8 mouse cellular contexts compared by ENCODE assay signal in the genomic region with DNA sequence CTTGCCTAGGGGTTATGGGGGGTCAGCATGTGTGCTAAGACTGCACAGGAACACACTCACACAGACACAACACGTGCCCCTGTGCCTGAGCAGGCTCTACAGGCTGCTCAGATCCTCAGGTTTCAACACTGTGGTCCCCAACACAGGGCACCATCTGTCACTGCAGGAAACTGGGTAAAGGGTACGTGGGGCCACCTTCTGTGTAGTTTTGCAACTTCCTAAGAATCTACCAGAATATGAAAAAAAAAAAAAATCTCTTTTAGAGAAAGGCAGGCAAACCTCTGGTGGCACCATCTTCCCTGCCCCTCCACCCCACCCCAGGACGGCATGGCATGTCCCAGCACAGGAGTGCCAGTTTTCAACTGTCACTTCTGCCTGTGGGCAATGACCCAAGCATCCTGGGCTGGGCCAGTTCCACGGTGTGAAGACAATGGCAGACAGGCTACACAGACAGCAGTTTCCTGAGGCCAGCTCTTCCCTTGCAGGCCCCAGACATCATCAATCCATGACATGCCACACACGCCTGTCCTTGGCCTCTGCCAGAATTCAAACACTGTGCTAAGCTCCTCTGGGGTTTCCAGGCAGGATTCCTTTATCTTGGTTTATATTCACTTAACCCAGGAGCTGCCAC. TPM values are rescaled to one million over a fixed set of nuclear protein-coding genes. Genes with fewer than 3 reads are reported as not detected.
DNase-seq lines count a peak whose midpoint lies in the region; ATAC-seq lines count a peak whose summit lies in the region.

No protein-coding gene starts in this region.

- H3K9me3 ChIP-seq in heart, embryonic 10.5 days: no peaks in the 10 kb centered on the region
- no peaks in the 10 kb centered on the region for H3K9me3 ChIP-seq in intestine, embryonic 16.5 days (ENCODE audit: control insufficient read depth, low read length)

- H3K27me3 ChIP-seq in heart, embryonic 10.5 days (ENCODE audit: insufficient read depth, poor library complexity, severe bottlenecking): no peaks in the 10 kb centered on the region
- no peaks in the 10 kb centered on the region for H3K27me3 ChIP-seq in intestine, embryonic 16.5 days (replicated peaks; ENCODE audit: control insufficient read depth, insufficient read depth, low read length)

- intact Hi-C loops in heart, postnatal 25 days (cut with DNase I): loop anchor here (5.0 kb wide), 2 partner anchors 47 to 87 kb away; no protein-coding TSS in a partner anchor

- no peak for DNase-seq in heart, embryonic 10.5 days (ENCODE audit: low spot score)
- no peak for DNase-seq in heart, postnatal 25 days (ENCODE audit: low spot score)
- DNase-seq in cerebellum, adult 9-11 months: peak; percentile 63
- peak; percentile 72 to 84 for DNase-seq in lung, postnatal 4 days
- peak; percentile 86 for DNase-seq in thymus, postnatal 0 days (ENCODE audit: low spot score)
- no peak for DNase-seq in right cerebral cortex, postnatal 36 days (ENCODE audit: low spot score in 2 of 2)
- no peak for DNase-seq in gastrocnemius, adult 8-10 months (ENCODE audit: low spot score in 2 of 2)

- H3K4me2 ChIP-seq in intestine, embryonic 16.5 days (ENCODE audit: low read depth, low read length): no peak overlapping the region

- H3K4me1 ChIP-seq in heart, embryonic 10.5 days: peaks cover 21% of the 10 kb centered on the region
- H3K4me1 ChIP-seq in intestine, embryonic 16.5 days (ENCODE audit: control insufficient read depth, insufficient read depth, low read length): peaks cover 9% of the 10 kb centered on the region; the same call in 1 of the 2 replicates

- H3K9ac ChIP-seq in intestine, embryonic 16.5 days (ENCODE audit: low read depth, low read length): 0 out of 2 replicates have a peak overlapping the region, but pooled peaks have one; percentile 29

- H3K4me3 ChIP-seq in heart, embryonic 10.5 days: no peak overlapping the region
- no peak overlapping the region for H3K4me3 ChIP-seq in intestine, embryonic 16.5 days (ENCODE audit: low read length)

- H3K36me3 ChIP-seq in heart, embryonic 10.5 days: peaks cover 7% of the 10 kb centered on the region
- no peaks in the 10 kb centered on the region for H3K36me3 ChIP-seq in intestine, embryonic 16.5 days (ENCODE audit: control insufficient read depth, insufficient read depth, low read length)

- peak overlapping the region; percentile 67 for H3K27ac ChIP-seq in heart, embryonic 10.5 days
- H3K27ac ChIP-seq in intestine, embryonic 16.5 days (ENCODE audit: low read length): no peak overlapping the region

- WGBS in heart, embryonic 10.5 days: 56% methylated on average over 5 of the region's 5 CpGs
- WGBS in intestine, embryonic 16.5 days: 40% methylated on average over 5 of the region's 5 CpGs

- ATAC-seq in intestine, embryonic 16.5 days: no peak

RNA-seq across cellular contexts. Expression of gene 3110082I17Rik, which starts 11.1 kb away (rescaled TPM):
- polyA plus RNA-seq in heart, embryonic 10.5 days (2016; fragmentation: Nextera tagmentation; extraction: Ambion mirVana): 29.2 and 40.9 TPM in 2 replicates
- 1 to 10 TPM; 5.0 to 5.3 TPM for total RNA-seq in heart, postnatal 25 days (2021)
- 25.8 and 35.5 TPM in 2 replicates for polyA plus RNA-seq in intestine, embryonic 16.5 days (2015; fragmentation: Nextera tagmentation; extraction: Ambion mirVana)
- polyA plus RNA-seq in thymus, postnatal 0 days (2015; fragmentation: Nextera tagmentation; extraction: Ambion mirVana): 19.6 and 19.9 TPM in 2 replicates
- 10 to 100 TPM in 1 of 4 experiments, 1 to 10 TPM in 3; 6.6 to 10.2 (median 9.1) TPM for total RNA-seq in gastrocnemius, adult 8-10 months (2022)

RNA-seq across cellular contexts. Expression of gene Gper1, which starts 26.3 kb away (rescaled TPM):
- polyA plus RNA-seq in heart, embryonic 10.5 days (2016; fragmentation: Nextera tagmentation; extraction: Ambion mirVana): 0.26 and 0.36 TPM in 2 replicates
- total RNA-seq in heart, postnatal 25 days (2021): 1 to 10 TPM; 1.3 to 2.1 TPM
- polyA plus RNA-seq in intestine, embryonic 16.5 days (2015; fragmentation: Nextera tagmentation; extraction: Ambion mirVana): 1.1 and 1.5 TPM in 2 replicates
- polyA plus RNA-seq in thymus, postnatal 0 days (2015; fragmentation: Nextera tagmentation; extraction: Ambion mirVana): 5.2 and 6.1 TPM in 2 replicates
- total RNA-seq in gastrocnemius, adult 8-10 months (2022): under 1 TPM; 0.24 to 0.77 (median 0.61) TPM

RNA-seq across cellular contexts. Expression of gene Zfand2a, which starts 35.1 kb away (rescaled TPM):
- polyA plus RNA-seq in heart, embryonic 10.5 days (2016; fragmentation: Nextera tagmentation; extraction: Ambion mirVana): 10.7 and 12.6 TPM in 2 replicates
- 10 to 100 TPM; 15.1 to 16.5 TPM for total RNA-seq in heart, postnatal 25 days (2021)
- polyA plus RNA-seq in intestine, embryonic 16.5 days (2015; fragmentation: Nextera tagmentation; extraction: Ambion mirVana): 7.1 and 7.2 TPM in 2 replicates
- 4.7 and 4.8 TPM in 2 replicates for polyA plus RNA-seq in thymus, postnatal 0 days (2015; fragmentation: Nextera tagmentation; extraction: Ambion mirVana)
- 10 to 100 TPM in 1 of 4 experiments, 1 to 10 TPM in 3; 7.8 to 11.4 (median 8.9) TPM for total RNA-seq in gastrocnemius, adult 8-10 months (2022)

RNA-seq across cellular contexts. Expression of gene C130050O18Rik, which starts 44.2 kb away (rescaled TPM):
- polyA plus RNA-seq in heart, embryonic 10.5 days (2016; fragmentation: Nextera tagmentation; extraction: Ambion mirVana): 0.28 and 0.45 TPM in 2 replicates
- total RNA-seq in heart, postnatal 25 days (2021): under 1 TPM; 0.70 to 0.78 TPM
- polyA plus RNA-seq in intestine, embryonic 16.5 days (2015; fragmentation: Nextera tagmentation; extraction: Ambion mirVana): 0.87 and 1.0 TPM in 2 replicates
- 0.54 and 0.79 TPM in 2 replicates for polyA plus RNA-seq in thymus, postnatal 0 days (2015; fragmentation: Nextera tagmentation; extraction: Ambion mirVana)
- under 1 TPM in 2 of 4 experiments, not detected in 2; 0.15 to 0.27 TPM for total RNA-seq in gastrocnemius, adult 8-10 months (2022)

Comparison
In these comparisons a context has a peak if more than half of its experiments do, and no peak if none do; other contexts are left out.
1. DNase-seq: peak in cerebellum, adult 9-11 months (single experiment), lung, postnatal 4 days (2 of 2) and thymus, postnatal 0 days (single experiment); none in heart, embryonic 10.5 days (single experiment), heart, postnatal 25 days (single experiment), right cerebral cortex, postnatal 36 days (0 of 2) and gastrocnemius, adult 8-10 months (0 of 2).